In genomic region chr7:133591750-133592149, GRCm38 (mm10) we compare ENCODE assay signal across 24 mouse cellular contexts. TPM values are rescaled to one million over a fixed set of nuclear protein-coding genes. Genes with fewer than 3 reads are reported as not detected.
"Had no signal": no experiment of that assay in that cellular context is flagged by ENCODE, and none has a peak within 500 bp of the region (broad histone marks: within the 10 kb centered on the region; RNA-seq: fewer than 3 reads in every experiment).

No protein-coding gene starts in this region.

- H3K4me1 ChIP-seq: neural tube, embryonic 13.5 days; neural tube, embryonic 15.5 days; stomach, embryonic 15.5 days had no signal

- H3K27ac ChIP-seq: neural tube, embryonic 13.5 days; neural tube, embryonic 15.5 days; stomach, embryonic 15.5 days; stomach, postnatal 0 days had no signal

- H3K4me3 ChIP-seq: neural tube, embryonic 13.5 days; neural tube, embryonic 15.5 days; stomach, embryonic 15.5 days had no signal

- H3K36me3 ChIP-seq: neural tube, embryonic 13.5 days; neural tube, embryonic 15.5 days; stomach, embryonic 15.5 days had no signal

- H3K27me3 ChIP-seq: neural tube, embryonic 13.5 days; neural tube, embryonic 15.5 days; stomach, embryonic 15.5 days had no signal

- H3K9me3 ChIP-seq: neural tube, embryonic 13.5 days; neural tube, embryonic 15.5 days; stomach, embryonic 15.5 days had no signal

- DNase-seq: retina, postnatal 1 day; right cerebral cortex, adult 18-20 months; right cerebral cortex, postnatal 14 days; right cerebral cortex, postnatal 25 days; right cerebral cortex, postnatal 4 days; spleen, adult 18-20 months; thymus, adult 18-20 months; thymus, adult 2 months; thymus, postnatal 14 days; thymus, postnatal 25 days; thymus, postnatal 36 days; thymus, postnatal 4 days had no signal

- H3K4me2 ChIP-seq: neural tube, embryonic 13.5 days; neural tube, embryonic 15.5 days; stomach, embryonic 15.5 days had no signal

- H3K9ac ChIP-seq: neural tube, embryonic 13.5 days; neural tube, embryonic 15.5 days; stomach, embryonic 15.5 days had no signal

RNA-seq across cellular contexts. Expression of gene Tex36, which starts 10.2 kb away (rescaled TPM):
- total RNA-seq: neutrophil, adult 5-6 weeks had no signal
- polyA plus RNA-seq: neural tube, embryonic 13.5 days; neural tube, embryonic 14.5 days; neural tube, embryonic 15.5 days; small intestine, adult 2 months; spleen, adult 2 months; stomach, embryonic 14.5 days; stomach, embryonic 15.5 days; stomach, embryonic 16.5 days; stomach, postnatal 0 days; thymus, adult 2 months; thymus, postnatal 0 days; urinary bladder, adult 2 months had no signal
